Mouse (Mus musculus): ENCODE data around the gene Klhl32.

DNA sequence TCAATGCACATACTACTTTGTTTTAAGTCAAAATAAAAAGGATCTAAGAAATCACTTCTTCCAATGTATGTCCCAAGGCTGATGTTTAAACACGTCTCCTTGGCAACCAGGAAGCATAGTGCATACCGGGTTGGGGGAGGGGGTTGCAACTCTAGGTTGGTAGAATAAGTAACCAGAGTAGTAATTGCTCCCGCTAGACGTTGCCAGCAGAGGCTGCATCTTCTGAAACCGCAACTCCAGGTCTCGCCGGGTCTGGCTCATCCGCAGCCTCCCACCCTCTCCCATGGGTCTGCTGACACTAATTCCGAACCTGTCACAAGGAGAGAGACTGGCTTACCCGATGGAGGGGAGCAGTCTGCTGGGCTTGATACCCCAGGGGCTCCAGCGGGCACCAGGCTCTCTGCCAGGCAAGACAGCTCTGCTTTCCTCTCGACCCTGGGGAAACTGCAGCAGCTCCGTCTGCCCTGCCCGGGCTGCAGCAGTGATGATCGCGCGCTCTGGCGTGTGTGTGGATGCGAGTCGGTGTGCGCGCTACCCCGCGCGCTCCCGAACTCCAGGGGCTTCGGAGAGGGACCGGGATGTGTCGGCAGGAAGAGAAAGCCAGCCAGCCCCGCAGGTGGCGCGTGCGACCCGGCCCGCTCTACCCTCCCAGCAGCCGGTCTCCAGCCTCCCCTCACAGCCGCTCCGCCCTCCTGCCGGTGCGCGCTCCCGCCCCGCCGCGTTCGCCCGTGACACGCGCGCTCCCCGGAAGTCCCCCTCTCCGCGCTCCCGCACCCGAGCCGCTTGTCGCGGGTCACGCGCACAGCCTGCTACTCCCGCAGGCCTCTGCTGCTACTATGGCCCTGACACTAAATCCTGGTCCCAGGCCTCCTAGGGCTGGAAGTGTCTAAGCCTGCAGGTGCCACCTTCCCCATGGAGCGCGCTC, at the start of gene Klhl32:
- no peak for TF ChIP-seq CTCF (IDR thresholded peaks at IDR 0.05; ENCODE audit: low read depth, low read length)
- TF ChIP-seq POLR2A (IDR thresholded peaks at IDR 0.05; ENCODE audit: extremely low read depth, insufficient read depth, low read length), result no peak

Measured in liver, adult 2 months (tissue).